Mouse (Mus musculus) hindbrain, embryonic 16.5 days (tissue): ENCODE results near the gene Cst7. TPM values are rescaled to one million over a fixed set of nuclear protein-coding genes. Genes with fewer than 3 reads are reported as not detected.

Experiments used
- ATAC-seq: fragments of 200-750 bp; cut with Nextera tagmentation; 2 replicates; pipeline ENCODE4 v1.8.0; 2017; ENCODE audit warnings: moderate TSS enrichment, moderate library complexity
- H3K27ac ChIP-seq: fragments of 300-500 bp; sonication (generic); 2 replicates; pipeline ENCODE4 v1.5.1; 2014; ENCODE audit warnings: low read depth, mild to moderate bottlenecking, control low read depth, low read length, moderate library complexity
- H3K27me3 ChIP-seq: fragments of 300-500 bp; sonication (generic); replicated peaks from 2 replicates; pipeline ENCODE4 v1.6.1; 2014; ENCODE audit warnings: low read length; ENCODE audit not compliant: control insufficient read depth, insufficient read depth
- H3K36me3 ChIP-seq: fragments of 300-500 bp; sonication (generic); 2 replicates; pipeline ENCODE4 v1.6.1; 2014; ENCODE audit warnings: mild to moderate bottlenecking, low read length, moderate library complexity, mixed read lengths; ENCODE audit not compliant: control insufficient read depth, insufficient read depth
- H3K4me1 ChIP-seq: fragments of 300-500 bp; sonication (generic); 2 replicates; pipeline ENCODE4 v1.6.1; 2014; ENCODE audit warnings: low read depth, low read length; ENCODE audit not compliant: control insufficient read depth, insufficient read depth
- H3K4me2 ChIP-seq: fragments of 300-500 bp; sonication (generic); 2 replicates; pipeline ENCODE4 v1.6.1; 2014; ENCODE audit warnings: mild to moderate bottlenecking, low read length, control low read depth, moderate library complexity
- H3K4me3 ChIP-seq: fragments of 300-500 bp; sonication (generic); 2 replicates; pipeline ENCODE4 v1.5.1; 2014; ENCODE audit warnings: mild to moderate bottlenecking, low read length, control low read depth, moderate library complexity
- H3K9ac ChIP-seq: fragments of 300-500 bp; sonication (generic); 2 replicates; pipeline ENCODE4 v1.6.1; 2014; ENCODE audit warnings: low read depth, mild to moderate bottlenecking, control low read depth, low read length, moderate library complexity
- H3K9me3 ChIP-seq: fragments of 300-500 bp; sonication (generic); 2 replicates; pipeline ENCODE4 v1.6.1; 2014; ENCODE audit warnings: mild to moderate bottlenecking, low read length, moderate library complexity; ENCODE audit not compliant: control insufficient read depth
- WGBS: fragments of 180-500 bp; shearing (Covaris S2); extraction: QIAGEN DNeasy Blood & Tissue Kit; methylation state at CpG from one replicate; pipeline ENCODE4 v1.1.7; 2014; 5-methylcytosine and 5-hydroxymethylcytosine counted together
- polyA plus RNA-seq: library from polyadenylated mRNA; unstranded; fragments of >200 nt; fragmentation: Nextera tagmentation; extraction: Ambion mirVana; gene quantifications from 2 replicates; pipeline ENCODE4 v1.2.1, GENCODE M21; 2015

Cst7 gene
- polyA plus RNA-seq, 1 experiment from 2014 or later = 0.41 TPM

DNA sequence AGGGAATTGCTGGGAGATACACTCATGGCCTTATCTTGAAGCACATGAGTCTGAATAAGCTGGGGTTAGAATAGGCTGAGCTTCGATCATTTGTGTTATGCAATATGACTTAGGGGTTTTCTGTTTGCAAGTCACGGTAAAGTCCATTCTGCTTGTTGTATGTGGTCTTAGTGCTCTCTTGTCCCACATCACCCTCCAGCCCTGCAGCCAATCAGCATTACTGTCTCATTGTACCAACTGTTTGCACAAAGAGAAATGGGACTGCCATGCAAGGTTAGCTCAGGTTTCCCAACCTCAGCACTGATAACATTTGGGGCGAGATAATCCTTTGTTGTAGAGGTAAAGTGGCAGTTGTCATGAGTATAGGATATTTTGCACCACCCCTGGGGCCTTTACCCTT is 39.9 kb downstream of the Cst7 start:
- Histone ChIP-seq H3K4me1 (peaks cover 12% of the 10 kb centered on the region), H3K4me3 (no peak overlapping the region), H3K27me3 (no peaks in the 10 kb centered on the region), H3K27ac (no peak overlapping the region), H3K9ac (no peak overlapping the region), H3K36me3 (no peaks in the 10 kb centered on the region), H3K9me3 (no peaks in the 10 kb centered on the region), H3K4me2 (no peak overlapping the region)
- no peak for ATAC-seq
- 78% methylated on average over 3 of the region's 3 CpGs for WGBS

DNA sequence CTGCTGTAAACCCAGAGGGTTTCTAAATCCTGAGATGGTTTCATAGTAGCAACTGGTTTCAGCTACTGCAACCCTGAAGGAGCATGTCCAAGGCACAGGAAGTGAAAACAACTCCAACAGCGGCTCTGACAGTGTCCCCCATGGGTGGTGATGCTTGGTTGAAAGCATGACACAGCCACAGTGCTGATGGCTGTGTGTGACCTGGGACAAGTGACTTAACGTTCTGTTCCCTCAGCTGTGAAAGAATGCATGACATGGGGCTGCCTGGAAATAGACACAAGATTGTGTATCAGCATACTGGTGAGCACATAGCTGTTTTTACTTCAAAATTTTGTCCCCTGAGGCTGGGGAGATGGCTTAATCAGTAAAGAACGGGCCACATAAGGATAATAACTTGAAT is 51.5 kb downstream of the Cst7 start:
- Histone ChIP-seq H3K27ac (no peak overlapping the region), H3K4me3 (no peak overlapping the region), H3K4me1 (no peaks in the 10 kb centered on the region), H3K9ac (no peak overlapping the region), H3K9me3 (no peaks in the 10 kb centered on the region), H3K4me2 (no peak overlapping the region), H3K36me3 (peaks cover 7% of the 10 kb centered on the region), H3K27me3 (no peaks in the 10 kb centered on the region)
- WGBS = 72% methylated on average over 3 of the region's 3 CpGs
- no peak for ATAC-seq

DNA sequence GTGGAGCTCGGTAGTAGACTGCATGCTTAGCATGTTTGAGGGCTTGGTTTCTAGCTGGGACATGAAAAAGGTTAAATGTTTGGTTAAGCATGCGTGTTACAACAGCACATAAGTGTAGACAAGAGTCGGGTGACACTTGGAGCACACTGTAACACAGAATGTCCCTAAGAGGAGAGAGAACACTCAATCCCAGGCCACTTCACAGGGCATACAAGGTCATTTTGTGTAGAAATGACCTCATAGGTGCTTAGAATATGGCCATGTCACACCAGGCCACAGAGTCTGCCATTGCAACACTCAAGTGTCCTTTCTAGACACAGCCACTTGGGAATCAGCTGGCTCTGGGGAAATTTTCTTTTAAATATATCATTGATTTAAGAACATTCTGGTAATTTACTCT is 53.7 kb downstream of the Cst7 start:
- Histone ChIP-seq H3K4me1 (no peaks in the 10 kb centered on the region), H3K9me3 (no peaks in the 10 kb centered on the region), H3K9ac (no peak overlapping the region), H3K27ac (no peak overlapping the region), H3K36me3 (peaks cover 10% of the 10 kb centered on the region), H3K27me3 (no peaks in the 10 kb centered on the region), H3K4me3 (no peak overlapping the region), H3K4me2 (no peak overlapping the region)
- ATAC-seq = no peak
- 95% methylated on average over 3 of the region's 3 CpGs for WGBS

GRCm38 (mm10) chr2:150624926-150625325 is 54.7 kb downstream of the Cst7 start:
- WGBS = 96% methylated on average over 8 of the region's 8 CpGs
- peaks cover 10% of the 10 kb centered on the region for H3K36me3 ChIP-seq
- H3K9ac ChIP-seq = no peak overlapping the region
- no peak overlapping the region for H3K4me2 ChIP-seq
- no peaks in the 10 kb centered on the region for H3K4me1 ChIP-seq
- no peaks in the 10 kb centered on the region for H3K27me3 ChIP-seq
- H3K27ac ChIP-seq = no peak overlapping the region
- no peak for ATAC-seq
- no peaks in the 10 kb centered on the region for H3K9me3 ChIP-seq
- H3K4me3 ChIP-seq = no peak overlapping the region

DNA sequence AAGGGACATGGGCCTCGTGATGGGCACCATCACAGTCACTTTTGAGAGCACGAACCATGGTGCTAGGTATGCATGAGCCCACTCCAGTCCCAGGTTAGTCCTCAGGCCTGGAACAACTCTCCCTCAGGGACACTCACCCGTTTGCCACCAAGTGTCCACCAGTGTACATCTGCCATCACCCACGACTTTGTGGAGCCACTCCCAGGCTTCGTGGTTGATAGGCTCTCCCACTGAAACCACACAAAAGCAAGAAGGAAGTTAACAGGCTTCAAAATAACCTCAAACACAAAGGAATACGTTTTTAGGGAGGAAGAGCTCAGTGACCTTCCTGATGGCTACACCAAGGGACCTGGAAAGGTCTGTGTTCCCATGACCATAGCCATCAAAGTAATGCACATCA is 56.9 kb downstream of the Cst7 start:
- Histone ChIP-seq H3K4me1 (no peaks in the 10 kb centered on the region), H3K4me3 (no peak overlapping the region), H3K36me3 (peaks cover 7% of the 10 kb centered on the region; the same call in 1 of the 2 replicates), H3K27me3 (no peaks in the 10 kb centered on the region), H3K9ac (no peak overlapping the region), H3K9me3 (no peaks in the 10 kb centered on the region), H3K27ac (no peak overlapping the region), H3K4me2 (no peak overlapping the region)
- 82% methylated on average over 6 of the region's 6 CpGs for WGBS
- no peak for ATAC-seq

Other genes starting within 250 kb of the Cst7 start
- gene Gm10130, start 246.7 kb upstream of the Cst7 start, polyA plus RNA-seq = 0.94 and 2.1 TPM in 2 replicates
- 14.2 and 15.6 TPM in 2 replicates for gene 3300002I08Rik, start 207.7 kb upstream of the Cst7 start, polyA plus RNA-seq
- 7.9 and 8.3 TPM in 2 replicates for gene Zfp442, start 118.9 kb upstream of the Cst7 start, polyA plus RNA-seq
- 0.09 and 0.11 TPM in 2 replicates for gene Zfp345, start 85.3 kb upstream of the Cst7 start, polyA plus RNA-seq
- gene Apmap, start 38.2 kb downstream of the Cst7 start, polyA plus RNA-seq = 43.9 and 44.0 TPM in 2 replicates
- 22.1 and 24.4 TPM in 2 replicates for gene Acss1, start 98.1 kb downstream of the Cst7 start, polyA plus RNA-seq
- 0.06 and 0.09 TPM in 2 replicates for gene Vsx1, start 118.9 kb downstream of the Cst7 start, polyA plus RNA-seq
- gene Entpd6, start 178.6 kb downstream of the Cst7 start, polyA plus RNA-seq = 87.0 and 87.2 TPM in 2 replicates
- gene Pygb, start 216.3 kb downstream of the Cst7 start, polyA plus RNA-seq = 176 and 179 TPM in 2 replicates